Mouse (Mus musculus): ENCODE results near the gene S1pr3.

DNA sequence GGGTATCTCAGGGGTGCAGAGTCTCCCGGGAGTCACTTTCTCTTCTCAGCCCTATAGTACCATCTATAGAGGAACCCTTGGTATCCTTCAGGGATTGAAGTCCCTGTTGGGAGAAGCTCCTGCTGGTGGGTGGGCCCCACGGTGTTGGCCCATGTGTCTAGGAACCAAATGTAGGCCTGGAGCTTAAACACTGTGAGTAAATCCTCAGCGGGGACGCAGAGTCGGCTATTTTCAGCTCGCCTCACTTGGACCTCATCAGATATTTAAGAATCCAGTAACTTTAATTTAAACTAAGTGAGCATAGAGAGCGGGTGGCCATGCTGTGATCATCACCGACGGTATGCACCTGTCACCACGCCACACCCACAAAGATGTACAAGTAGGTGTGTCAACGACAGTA lies 8.3 kb downstream of the S1pr3 start:
- no peak for TF ChIP-seq CTCF (IDR thresholded peaks at IDR 0.05; ENCODE audit: extremely low read depth, insufficient read depth, insufficient read length, insufficient replicate concordance)
- no peak for TF ChIP-seq POLR2A (IDR thresholded peaks at IDR 0.05; ENCODE audit: low read depth, low read length)
